Mouse (Mus musculus): ENCODE measurements around the gene Nrarp. TPM values are rescaled to one million over a fixed set of nuclear protein-coding genes. Genes with fewer than 3 reads are reported as not detected.

Nrarp gene
- polyA plus RNA-seq, 1 experiment = 1.7 TPM

GRCm38 (mm10) chr2:25224492-25224765, 43.9 kb downstream of the Nrarp start, which contains the start of gene Tubb4b:
Tubb4b (minus strand) TSS chr2:25224702.
- peak within 1 kb of the TSS; percentile 98 for H3K4me3 ChIP-seq (replicated peaks; ENCODE audit: control insufficient read depth, low read depth, low read length)
- no peaks in the 10 kb centered on the region; the same call in 1 of the 2 replicates for H3K4me1 ChIP-seq (ENCODE audit: control insufficient read depth, insufficient read depth, low read length)
- 0% methylated on average over 17 of the region's 17 CpGs for WGBS
- peak; percentile 99 for TF ChIP-seq POLR2A (IDR thresholded peaks at IDR 0.05; ENCODE audit: borderline replicate concordance, control insufficient read depth, low read depth, low read length)
- TF ChIP-seq CTCF (IDR thresholded peaks at IDR 0.05; ENCODE audit: control insufficient read depth, insufficient read depth, low read length) = peak; percentile 10; the same call in 1 of the 2 replicates
- H3K27ac ChIP-seq (ENCODE audit: control insufficient read depth, insufficient read depth, low read depth, low read length, poor library complexity) = peak within 1 kb of the TSS; percentile 100

GRCm38 (mm10) chr2:25224766-25225752, 44.5 kb downstream of the Nrarp start:
- TF ChIP-seq POLR2A (IDR thresholded peaks at IDR 0.05; ENCODE audit: borderline replicate concordance, control insufficient read depth, low read depth, low read length) = peak; percentile 89; the same call in 1 of the 2 replicates
- no peak for TF ChIP-seq CTCF (IDR thresholded peaks at IDR 0.05; ENCODE audit: control insufficient read depth, insufficient read depth, low read length)
- no peaks in the 10 kb centered on the region; the same call in 1 of the 2 replicates for H3K4me1 ChIP-seq (ENCODE audit: control insufficient read depth, insufficient read depth, low read length)
- WGBS = 2% methylated on average over 41 of the region's 41 CpGs
- H3K4me3 ChIP-seq (replicated peaks; ENCODE audit: control insufficient read depth, low read depth, low read length) = peak overlapping the region; percentile 75
- peak overlapping the region; percentile 91 for H3K27ac ChIP-seq (ENCODE audit: control insufficient read depth, insufficient read depth, low read depth, low read length, poor library complexity)

- H3K4me1 ChIP-seq (ENCODE audit: control insufficient read depth, insufficient read depth, low read length) = no peaks in the 10 kb centered on the region; the same call in 1 of the 2 replicates
- WGBS = 82% methylated on average over 8 of the region's 8 CpGs
Observed at GRCm38 (mm10) chr2:25225811-25226379, 45.3 kb downstream of the Nrarp start.

GRCm38 (mm10) chr2:25226864-25227263, 46.3 kb downstream of the Nrarp start:
- Histone ChIP-seq H3K4me1 (ENCODE audit: control insufficient read depth, insufficient read depth, low read length) (no peaks in the 10 kb centered on the region; the same call in 1 of the 2 replicates), H3K4me3 (replicated peaks; ENCODE audit: control insufficient read depth, low read depth, low read length) (no peak overlapping the region), H3K27ac (ENCODE audit: control insufficient read depth, insufficient read depth, low read depth, low read length, poor library complexity) (no peak overlapping the region)
- WGBS = 82% methylated on average over 5 of the region's 5 CpGs
- TF ChIP-seq POLR2A (IDR thresholded peaks at IDR 0.05; ENCODE audit: borderline replicate concordance, control insufficient read depth, low read depth, low read length) (no peak), CTCF (IDR thresholded peaks at IDR 0.05; ENCODE audit: control insufficient read depth, insufficient read depth, low read length) (no peak)

More at GRCm38 (mm10) chr2:25225811-25226379, 45.3 kb downstream of the Nrarp start:
- TF ChIP-seq POLR2A (IDR thresholded peaks at IDR 0.05; ENCODE audit: borderline replicate concordance, control insufficient read depth, low read depth, low read length) (no peak), CTCF (IDR thresholded peaks at IDR 0.05; ENCODE audit: control insufficient read depth, insufficient read depth, low read length) (no peak)
- H3K4me3 ChIP-seq (replicated peaks; ENCODE audit: control insufficient read depth, low read depth, low read length) = no peak overlapping the region
- H3K27ac ChIP-seq (ENCODE audit: control insufficient read depth, insufficient read depth, low read depth, low read length, poor library complexity) = no peak overlapping the region; the same call in 1 of the 2 replicates

GRCm38 (mm10) chr2:25227406-25227805, 46.8 kb downstream of the Nrarp start:
- no peaks in the 10 kb centered on the region for H3K4me1 ChIP-seq (ENCODE audit: control insufficient read depth, insufficient read depth, low read length)
- 85% methylated on average over 4 of the region's 4 CpGs for WGBS
- TF ChIP-seq POLR2A (IDR thresholded peaks at IDR 0.05; ENCODE audit: borderline replicate concordance, control insufficient read depth, low read depth, low read length) (no peak), CTCF (IDR thresholded peaks at IDR 0.05; ENCODE audit: control insufficient read depth, insufficient read depth, low read length) (no peak)
- no peak overlapping the region for H3K27ac ChIP-seq (ENCODE audit: control insufficient read depth, insufficient read depth, low read depth, low read length, poor library complexity)
- H3K4me3 ChIP-seq (replicated peaks; ENCODE audit: control insufficient read depth, low read depth, low read length) = no peak overlapping the region

GRCm38 (mm10) chr2:25228431-25228889, 47.9 kb downstream of the Nrarp start:
- H3K27ac ChIP-seq (ENCODE audit: control insufficient read depth, insufficient read depth, low read depth, low read length, poor library complexity) = peak overlapping the region; percentile 74
- WGBS = under 1% methylated on average over 7 of the region's 7 CpGs
- H3K4me1 ChIP-seq (ENCODE audit: control insufficient read depth, insufficient read depth, low read length) = no peaks in the 10 kb centered on the region
- peak overlapping the region; percentile 54 for H3K4me3 ChIP-seq (replicated peaks; ENCODE audit: control insufficient read depth, low read depth, low read length)
- TF ChIP-seq POLR2A (IDR thresholded peaks at IDR 0.05; ENCODE audit: borderline replicate concordance, control insufficient read depth, low read depth, low read length) = no peak
- peak; percentile 99 for TF ChIP-seq CTCF (IDR thresholded peaks at IDR 0.05; ENCODE audit: control insufficient read depth, insufficient read depth, low read length)

GRCm38 (mm10) chr2:25228995-25229530, 48.5 kb downstream of the Nrarp start:
- 0 out of 2 replicates have a peak overlapping the region, but pooled peaks have one; percentile 74 for H3K27ac ChIP-seq (ENCODE audit: control insufficient read depth, insufficient read depth, low read depth, low read length, poor library complexity)
- no peak overlapping the region for H3K4me3 ChIP-seq (replicated peaks; ENCODE audit: control insufficient read depth, low read depth, low read length)
- TF ChIP-seq CTCF (IDR thresholded peaks at IDR 0.05; ENCODE audit: control insufficient read depth, insufficient read depth, low read length) (no peak), POLR2A (IDR thresholded peaks at IDR 0.05; ENCODE audit: borderline replicate concordance, control insufficient read depth, low read depth, low read length) (no peak)
- WGBS = 75% methylated on average over 6 of the region's 6 CpGs
- H3K4me1 ChIP-seq (ENCODE audit: control insufficient read depth, insufficient read depth, low read length) = no peaks in the 10 kb centered on the region

- Histone ChIP-seq H3K27ac (ENCODE audit: control insufficient read depth, insufficient read depth, low read depth, low read length, poor library complexity) (no peak overlapping the region), H3K4me3 (replicated peaks; ENCODE audit: control insufficient read depth, low read depth, low read length) (no peak overlapping the region), H3K4me1 (ENCODE audit: control insufficient read depth, insufficient read depth, low read length) (no peaks in the 10 kb centered on the region)
- WGBS = 81% methylated on average over 5 of the region's 5 CpGs
- no peak for TF ChIP-seq POLR2A (IDR thresholded peaks at IDR 0.05; ENCODE audit: borderline replicate concordance, control insufficient read depth, low read depth, low read length)
Observed at GRCm38 (mm10) chr2:25229582-25229981, 49.0 kb downstream of the Nrarp start.

All from bone marrow, adult 2 months (tissue).